Mouse (Mus musculus) brain, adult 2 months (tissue): Measurements from ENCODE around the gene Gpatch4.

Experiments used
- DNase-seq: peaks from one replicate; pipeline ENCODE4 v3.0.0; 2011; ENCODE audit warnings: low read depth, low spot score

Gene Gpatch4

GRCm38 (mm10) chr3:88030608-88031395 lies 12.1 kb upstream of the Gpatch4 start:
- DNase-seq: peak; percentile 89

GRCm38 (mm10) chr3:88033506-88033905 lies 9.4 kb upstream of the Gpatch4 start:
- DNase-seq: no peak

- no peak for DNase-seq
Measured at GRCm38 (mm10) chr3:88035561-88036293, 7.2 kb upstream of the Gpatch4 start.

- no peak for DNase-seq
Measured at GRCm38 (mm10) chr3:88049532-88049931, 6.6 kb downstream of the Gpatch4 start.

GRCm38 (mm10) chr3:88057030-88057429 lies 14.1 kb downstream of the Gpatch4 start:
- DNase-seq: no peak

GRCm38 (mm10) chr3:88057902-88058696 lies 15.2 kb downstream of the Gpatch4 start, which contains the start of gene Naxe:
Gene Naxe (minus strand): TSS chr3:88058495.
- DNase-seq: peak; percentile 95

- no peak for DNase-seq
Measured at GRCm38 (mm10) chr3:88068386-88068785, 25.5 kb downstream of the Gpatch4 start.

- peak; percentile 86 for DNase-seq
Measured at GRCm38 (mm10) chr3:88071783-88072182, 28.9 kb downstream of the Gpatch4 start.

GRCm38 (mm10) chr3:88073631-88074030 lies 30.7 kb downstream of the Gpatch4 start:
- DNase-seq: peak; percentile 27

GRCm38 (mm10) chr3:88074351-88074750 lies 31.4 kb downstream of the Gpatch4 start:
- no peak for DNase-seq

- no peak for DNase-seq
Measured at GRCm38 (mm10) chr3:88074766-88075165, 31.9 kb downstream of the Gpatch4 start.

- no peak for DNase-seq
Measured at GRCm38 (mm10) chr3:88077441-88077840, 34.5 kb downstream of the Gpatch4 start.

- no peak for DNase-seq
Measured at GRCm38 (mm10) chr3:88078204-88078603, 35.3 kb downstream of the Gpatch4 start, which contains the start of gene Ttc24. Gene Ttc24 (minus strand): TSS chr3:88078304.

- DNase-seq: peak; percentile 95
Measured at GRCm38 (mm10) chr3:88081345-88082223, 38.7 kb downstream of the Gpatch4 start, which contains the start of gene Iqgap3. Gene Iqgap3 (plus strand): TSS chr3:88081971.

- no peak for DNase-seq
Measured at GRCm38 (mm10) chr3:88082224-88082618, 39.3 kb downstream of the Gpatch4 start.

GRCm38 (mm10) chr3:88082663-88083062 lies 39.8 kb downstream of the Gpatch4 start:
- no peak for DNase-seq

- no peak for DNase-seq
Measured at GRCm38 (mm10) chr3:88084001-88084400, 41.1 kb downstream of the Gpatch4 start.

GRCm38 (mm10) chr3:88085459-88085858 lies 42.6 kb downstream of the Gpatch4 start:
- DNase-seq: no peak

- peak; percentile 56 for DNase-seq
Measured at GRCm38 (mm10) chr3:88087688-88088087, 44.8 kb downstream of the Gpatch4 start.

GRCm38 (mm10) chr3:88090106-88090505 lies 47.2 kb downstream of the Gpatch4 start:
- no peak for DNase-seq

GRCm38 (mm10) chr3:88090616-88091015 lies 47.7 kb downstream of the Gpatch4 start:
- peak; percentile 25 for DNase-seq
